Mouse (Mus musculus) urinary bladder, adult 2 months (tissue): Measurements from ENCODE around the gene Rnasek. TPM values are rescaled to one million over a fixed set of nuclear protein-coding genes. Genes with fewer than 3 reads are reported as not detected.

Experiments
- polyA plus RNA-seq: library from polyadenylated mRNA; depleted of rRNA; stranded (reverse); fragments of >200 nt; gene quantifications from 2 replicates; pipeline ENCODE4 v1.2.3, GENCODE M21; 2012; rRNA removed

The Rnasek gene
- polyA plus RNA-seq, 1 experiment = 128 TPM

Other genes with a start within 250 kb of the Rnasek start
- 374 and 440 TPM in 2 replicates for gene Gabarap, start 248.7 kb downstream of the Rnasek start, polyA plus RNA-seq
- gene Phf23, start 244.1 kb downstream of the Rnasek start, polyA plus RNA-seq = 35.8 and 36.4 TPM in 2 replicates
- gene Dvl2, start 239.2 kb downstream of the Rnasek start, polyA plus RNA-seq = 11.9 and 16.7 TPM in 2 replicates
- gene Acadvl, start 224.4 kb downstream of the Rnasek start, polyA plus RNA-seq = 95.7 and 100 TPM in 2 replicates
- gene Dlg4, start 222.9 kb downstream of the Rnasek start, polyA plus RNA-seq = 28.0 and 31.9 TPM in 2 replicates
- gene Asgr1, start 185.8 kb downstream of the Rnasek start, polyA plus RNA-seq = 0.07 TPM in 1 of 2 replicates, not detected in the other
- 2.0 and 2.5 TPM in 2 replicates for gene Asgr2, start 147.2 kb downstream of the Rnasek start, polyA plus RNA-seq
- 41.3 and 51.9 TPM in 2 replicates for gene Mgl2, start 109.5 kb downstream of the Rnasek start, polyA plus RNA-seq
- gene Clec10a, start 83.6 kb downstream of the Rnasek start, polyA plus RNA-seq = 39.6 and 49.2 TPM in 2 replicates
- 3.0 and 4.8 TPM in 2 replicates for gene Slc16a11, start 27.1 kb downstream of the Rnasek start, polyA plus RNA-seq
- gene Slc16a13, start 18.8 kb downstream of the Rnasek start, polyA plus RNA-seq = 7.0 and 8.5 TPM in 2 replicates
- gene Bcl6b, start 10.0 kb downstream of the Rnasek start, polyA plus RNA-seq = 4.0 and 4.1 TPM in 2 replicates
- 55.2 and 69.0 TPM in 2 replicates for gene 0610010K14Rik, start 1.9 kb downstream of the Rnasek start, polyA plus RNA-seq
- 7.4 and 8.7 TPM in 2 replicates for gene Gm21988, start within 50 bp of the Rnasek start, polyA plus RNA-seq
- gene Alox12, start 15.5 kb upstream of the Rnasek start, polyA plus RNA-seq = 14.7 and 15.3 TPM in 2 replicates
- 0.14 and 0.21 TPM in 2 replicates for gene Alox12e, start 82.8 kb upstream of the Rnasek start, polyA plus RNA-seq
- 0.80 and 1.3 TPM in 2 replicates for gene Alox15, start 112.2 kb upstream of the Rnasek start, polyA plus RNA-seq
- 11.1 and 15.3 TPM in 2 replicates for gene Pelp1, start 170.2 kb upstream of the Rnasek start, polyA plus RNA-seq
- gene Arrb2, start 192.8 kb upstream of the Rnasek start, polyA plus RNA-seq = 18.5 and 22.0 TPM in 2 replicates
- 20.1 and 20.8 TPM in 2 replicates for gene Med11, start 212.1 kb upstream of the Rnasek start, polyA plus RNA-seq
- gene Zmynd15, start 219.6 kb upstream of the Rnasek start, polyA plus RNA-seq = 3.9 and 4.4 TPM in 2 replicates
- 28.9 and 29.2 TPM in 2 replicates for gene Cxcl16, start 220.1 kb upstream of the Rnasek start, polyA plus RNA-seq